Mouse (Mus musculus) cerebellum, adult 11 months (tissue): ENCODE data around the gene Aldh18a1.
"Not testable (repeated sequence)": the region's sequence is repeated elsewhere in the genome, so short reads cannot be mapped to it uniquely, and the experiment has no call there.

Experiments
- DNase-seq: peaks from one replicate; pipeline ENCODE4 v3.0.0; 2022

Aldh18a1 gene

GRCm38 (mm10) chr19:40588293-40588654 lies at the start of gene Aldh18a1:
Gene Aldh18a1, minus strand, starts transcription at chr19:40588463.
- peak; percentile 93 for DNase-seq

- no peak for DNase-seq
These were observed 49.3 kb upstream of the Aldh18a1 start for GRCm38 (mm10) chr19:40637601-40638000.

GRCm38 (mm10) chr19:40637091-40637490 lies 48.8 kb upstream of the Aldh18a1 start:
- no peak for DNase-seq

GRCm38 (mm10) chr19:40633144-40633543 lies 44.9 kb upstream of the Aldh18a1 start:
- DNase-seq, result no peak

- no peak for DNase-seq
These were observed 44.4 kb upstream of the Aldh18a1 start for GRCm38 (mm10) chr19:40632668-40633067.

GRCm38 (mm10) chr19:40632193-40632592 lies 43.9 kb upstream of the Aldh18a1 start:
- no peak for DNase-seq

GRCm38 (mm10) chr19:40630606-40631005 lies 42.3 kb upstream of the Aldh18a1 start:
- no peak for DNase-seq

GRCm38 (mm10) chr19:40630096-40630495 lies 41.8 kb upstream of the Aldh18a1 start:
- no peak for DNase-seq

GRCm38 (mm10) chr19:40628950-40629349 lies 40.7 kb upstream of the Aldh18a1 start:
- DNase-seq, result no peak

GRCm38 (mm10) chr19:40625935-40626334 lies 37.7 kb upstream of the Aldh18a1 start:
- DNase-seq, result no peak

GRCm38 (mm10) chr19:40621616-40622015 lies 33.4 kb upstream of the Aldh18a1 start:
- DNase-seq, result not testable (repeated sequence)

GRCm38 (mm10) chr19:40616021-40616420 lies 27.8 kb upstream of the Aldh18a1 start:
- DNase-seq, result no peak

GRCm38 (mm10) chr19:40614811-40615210 lies 26.5 kb upstream of the Aldh18a1 start:
- DNase-seq, result no peak

GRCm38 (mm10) chr19:40611830-40612506 lies 23.7 kb upstream of the Aldh18a1 start, which contains the start of the genes Tctn3 and Entpd1:
Gene Tctn3, minus strand, starts transcription at chr19:40612233.
Gene Entpd1, plus strand, starts transcription at chr19:40612366.
- peak; percentile 94 for DNase-seq

- DNase-seq, result no peak
These were observed 19.4 kb upstream of the Aldh18a1 start for GRCm38 (mm10) chr19:40607676-40608075.

GRCm38 (mm10) chr19:40605189-40605588 lies 16.9 kb upstream of the Aldh18a1 start:
- no peak for DNase-seq

- no peak for DNase-seq
These were observed 13.6 kb upstream of the Aldh18a1 start for GRCm38 (mm10) chr19:40601870-40602269.

GRCm38 (mm10) chr19:40600846-40601245 lies 12.6 kb upstream of the Aldh18a1 start:
- DNase-seq, result not testable (repeated sequence)

- no peak for DNase-seq
These were observed 7.6 kb upstream of the Aldh18a1 start for GRCm38 (mm10) chr19:40595831-40596230.

GRCm38 (mm10) chr19:40595231-40595630 lies 7.0 kb upstream of the Aldh18a1 start:
- DNase-seq, result no peak

- no peak for DNase-seq
These were observed 1.2 kb upstream of the Aldh18a1 start for GRCm38 (mm10) chr19:40589530-40589880.

GRCm38 (mm10) chr19:40588847-40589529 lies 725 bp upstream of the Aldh18a1 start:
- peak; percentile 77 for DNase-seq

- DNase-seq, result no peak
These were observed 571 bp downstream of the Aldh18a1 start for GRCm38 (mm10) chr19:40587491-40588292.

- no peak for DNase-seq
These were observed 1.4 kb downstream of the Aldh18a1 start for GRCm38 (mm10) chr19:40586908-40587307.
